Mouse (Mus musculus): ENCODE data around the gene Rab29. TPM values are rescaled to one million over a fixed set of nuclear protein-coding genes. Genes with fewer than 3 reads are reported as not detected.

The Rab29 gene
- 3.7 TPM for polyA plus RNA-seq (2014; fragmentation: Illumina TruSeq; extraction: RNeasy Lipid Tissue Mini Kit (QIAGEN cat#74804))

DNA sequence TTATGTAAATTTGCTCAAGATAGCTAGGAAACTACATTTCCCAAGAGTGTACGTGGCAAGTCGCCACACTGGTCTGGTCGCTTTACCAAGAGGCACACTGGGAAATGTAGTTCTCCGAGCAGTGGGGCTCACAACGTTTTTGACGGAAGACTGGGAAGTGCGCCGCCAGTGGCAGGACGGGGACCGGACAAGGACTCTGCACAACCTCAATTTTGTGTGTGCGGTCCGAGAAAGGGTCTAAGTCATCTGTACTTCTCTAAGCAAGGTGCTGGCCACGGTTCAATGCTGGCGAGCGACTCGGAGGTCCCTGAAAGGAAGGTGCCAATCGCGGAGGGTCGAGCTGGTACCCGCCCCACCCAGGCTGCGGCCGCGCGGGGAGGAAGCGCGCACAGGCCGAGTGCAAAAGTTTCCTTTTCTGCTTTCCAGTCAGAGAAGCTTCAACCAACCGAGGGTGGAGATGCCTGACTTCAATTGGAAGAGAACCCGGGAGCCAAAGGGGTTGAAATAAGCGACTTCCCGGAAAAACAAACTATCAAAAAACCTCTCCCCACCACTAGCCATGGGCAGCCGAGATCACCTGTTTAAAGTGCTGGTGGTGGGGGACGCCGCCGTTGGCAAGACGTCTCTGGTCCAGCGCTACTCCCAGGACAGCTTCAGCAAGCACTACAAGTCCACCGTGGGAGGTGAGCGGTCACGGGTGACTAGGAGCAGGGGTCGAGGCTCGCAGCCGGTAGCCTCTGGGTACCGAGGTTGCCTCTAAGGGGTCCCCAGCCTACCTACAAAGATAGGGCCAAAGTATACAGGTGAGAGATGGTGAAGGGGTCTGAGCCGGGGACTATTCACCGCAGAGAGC is at the start of gene Rab29:
Rab29 (plus strand) TSS at position 132 of the 853 bp plus-strand sequence.

DNA sequence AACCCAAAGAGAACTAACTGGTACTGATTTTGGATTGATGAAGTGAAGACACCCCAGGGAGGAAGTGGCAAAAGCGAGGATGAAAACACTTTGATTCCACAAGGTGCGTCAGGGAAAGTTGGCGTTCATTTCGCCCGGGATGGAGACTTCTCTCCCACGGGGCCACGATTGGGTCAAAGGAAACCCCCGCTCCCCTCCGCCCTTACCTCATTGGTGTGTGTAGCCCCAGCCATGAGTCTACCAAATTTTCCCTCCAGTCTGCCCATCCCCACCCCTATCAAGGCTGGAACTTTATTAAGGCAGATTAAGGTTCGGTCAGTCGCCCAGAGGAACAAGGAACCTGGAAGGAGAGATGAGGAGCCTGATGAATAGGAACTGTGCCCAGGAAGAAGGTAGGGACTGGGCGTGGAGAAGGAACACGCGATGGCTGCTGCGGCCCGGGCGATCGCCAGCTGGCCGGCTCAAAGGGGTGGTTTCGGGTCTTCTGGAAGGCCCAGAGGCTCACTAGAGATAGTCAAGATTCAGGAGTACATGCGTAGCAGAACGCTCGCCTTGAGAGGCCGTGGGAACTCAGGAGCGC is 39.7 kb upstream of the Rab29 start, which contains the start of gene Slc41a1:
Slc41a1 (plus strand) TSS at position 287 of the 580 bp plus-strand sequence.

DNA sequence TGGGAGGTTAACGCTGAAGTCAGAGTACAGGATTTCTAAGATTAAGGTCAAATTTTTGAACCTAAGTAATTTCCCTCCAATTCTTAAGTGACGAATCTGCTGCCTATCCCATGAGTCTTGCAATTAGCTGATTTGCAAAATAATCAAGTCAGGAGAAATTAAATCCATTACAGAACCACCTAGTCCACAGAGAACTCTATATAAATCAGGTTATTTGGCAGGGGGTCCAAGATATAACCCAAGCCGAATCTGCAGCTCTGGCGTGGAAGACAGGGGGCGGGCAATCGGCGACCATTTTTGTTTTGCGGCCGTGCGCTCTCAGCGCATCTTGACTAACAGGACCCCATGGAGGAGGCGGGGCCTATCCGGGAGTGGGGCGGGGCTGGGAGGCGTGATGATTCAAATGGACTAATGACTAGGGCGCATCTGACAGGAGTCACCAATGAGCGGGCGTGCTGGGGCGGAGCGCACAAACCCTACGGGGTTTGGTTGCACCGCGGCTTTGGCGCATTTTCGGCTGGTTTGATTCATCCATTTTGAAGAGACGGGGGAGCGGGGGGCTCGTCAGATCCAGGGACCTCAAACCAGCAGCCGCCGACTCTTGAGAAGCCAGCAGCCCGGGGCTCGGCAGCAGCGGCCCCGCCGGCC is 43.1 kb downstream of the Rab29 start, which contains the start of gene Nucks1:
Nucks1 (plus strand) TSS at position 534 of the 648 bp plus-strand sequence.

Other genes with a start within 250 kb of the Rab29 start
- 0.26 TPM for gene Ctse, start 228.9 kb upstream of the Rab29 start, polyA plus RNA-seq (2014; fragmentation: Illumina TruSeq; extraction: RNeasy Lipid Tissue Mini Kit (QIAGEN cat#74804))
- gene Rab7b, start 178.5 kb upstream of the Rab29 start, polyA plus RNA-seq (2014; fragmentation: Illumina TruSeq; extraction: RNeasy Lipid Tissue Mini Kit (QIAGEN cat#74804)), result 11.9 TPM
- gene Slc26a9, start 123.2 kb upstream of the Rab29 start, polyA plus RNA-seq (2014; fragmentation: Illumina TruSeq; extraction: RNeasy Lipid Tissue Mini Kit (QIAGEN cat#74804)), result 0.54 TPM
- 2.8 TPM for gene Pm20d1, start 69.8 kb upstream of the Rab29 start, polyA plus RNA-seq (2014; fragmentation: Illumina TruSeq; extraction: RNeasy Lipid Tissue Mini Kit (QIAGEN cat#74804))
- 23.7 TPM for gene Slc41a1, start 39.7 kb upstream of the Rab29 start, polyA plus RNA-seq (2014; fragmentation: Illumina TruSeq; extraction: RNeasy Lipid Tissue Mini Kit (QIAGEN cat#74804))
- gene Nucks1, start 43.3 kb downstream of the Rab29 start, polyA plus RNA-seq (2014; fragmentation: Illumina TruSeq; extraction: RNeasy Lipid Tissue Mini Kit (QIAGEN cat#74804)), result 217 TPM
- gene Slc45a3, start 95.7 kb downstream of the Rab29 start, polyA plus RNA-seq (2014; fragmentation: Illumina TruSeq; extraction: RNeasy Lipid Tissue Mini Kit (QIAGEN cat#74804)), result 14.2 TPM
- gene Elk4, start 140.4 kb downstream of the Rab29 start, polyA plus RNA-seq (2014; fragmentation: Illumina TruSeq; extraction: RNeasy Lipid Tissue Mini Kit (QIAGEN cat#74804)), result 29.4 TPM
- gene Mfsd4a, start 200.8 kb downstream of the Rab29 start, polyA plus RNA-seq (2014; fragmentation: Illumina TruSeq; extraction: RNeasy Lipid Tissue Mini Kit (QIAGEN cat#74804)), result 3.8 TPM